Mouse (Mus musculus) mesoderm, embryonic 11.5 days (tissue): ENCODE measurements around the gene Hist1h4a.
A peak's percentile ranks its signal among the peaks of the same experiment; 100 is the strongest.
"Not testable (repeated sequence)": the region's sequence is repeated elsewhere in the genome, so short reads cannot be mapped to it uniquely, and the experiment has no call there.

ENCODE experiments used
- DNase-seq: peaks from one replicate; pipeline ENCODE4 v3.0.0-alpha.2; 2012; ENCODE audit warnings: low read depth, low spot score

Hist1h4a gene

DNA sequence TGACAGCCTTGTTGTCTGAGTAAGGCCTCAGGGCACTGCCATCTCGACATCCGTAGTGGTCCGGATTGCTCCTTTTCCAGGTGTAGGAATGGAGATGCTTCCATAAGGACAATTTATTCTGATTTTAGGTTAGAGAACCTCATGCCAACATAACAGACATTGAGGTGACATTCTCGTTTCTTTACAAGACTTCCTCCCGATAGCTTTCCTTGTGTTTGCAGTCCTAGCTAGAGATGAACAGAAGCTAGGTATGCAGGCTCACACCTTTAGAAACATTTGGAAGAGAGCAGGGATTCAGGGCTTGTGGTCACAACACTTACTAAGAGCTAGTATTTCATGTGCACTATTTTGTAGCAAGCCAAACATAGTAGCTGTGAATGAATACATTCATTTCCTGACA is 17.8 kb downstream of the Hist1h4a start:
- no peak for DNase-seq

DNA sequence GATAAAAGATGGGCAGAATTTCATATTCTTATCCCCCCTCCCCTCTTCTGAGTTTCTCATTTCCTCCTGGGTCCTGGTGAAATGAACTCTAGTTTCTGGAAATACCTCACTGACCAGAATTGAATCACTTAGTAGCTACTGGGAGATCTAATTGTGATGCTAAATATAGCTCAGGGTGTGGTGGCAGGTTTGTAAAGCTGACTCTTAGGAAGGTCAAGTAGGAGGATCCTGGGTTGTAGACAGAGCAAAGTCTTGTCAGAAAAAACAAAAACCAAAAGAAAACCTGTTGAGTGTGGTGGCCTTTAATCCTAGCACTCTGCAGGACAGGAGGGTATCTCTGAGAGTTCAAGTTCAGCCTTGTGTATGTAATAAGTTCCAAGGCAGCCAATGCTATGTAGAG is 19.0 kb downstream of the Hist1h4a start:
- no peak for DNase-seq

DNA sequence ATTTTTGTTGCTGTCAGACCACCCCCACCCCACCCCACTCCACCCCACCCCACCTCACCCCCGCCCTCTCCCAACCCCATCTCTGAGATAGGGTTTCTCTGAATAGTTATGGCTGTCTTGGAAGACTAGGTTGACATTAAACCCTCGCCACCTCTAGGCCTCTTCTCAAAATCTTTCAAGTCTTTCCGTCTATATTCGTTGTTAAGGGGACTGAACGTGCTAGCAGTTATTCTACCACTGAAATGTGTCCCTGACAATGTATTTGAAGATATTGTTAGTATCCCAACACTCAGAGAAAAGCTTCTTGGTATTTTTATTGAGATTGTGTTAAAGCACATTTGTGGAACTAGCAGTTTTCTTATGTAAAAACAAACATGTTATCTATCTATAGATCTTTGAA is 20.1 kb downstream of the Hist1h4a start:
- DNase-seq: no peak

DNA sequence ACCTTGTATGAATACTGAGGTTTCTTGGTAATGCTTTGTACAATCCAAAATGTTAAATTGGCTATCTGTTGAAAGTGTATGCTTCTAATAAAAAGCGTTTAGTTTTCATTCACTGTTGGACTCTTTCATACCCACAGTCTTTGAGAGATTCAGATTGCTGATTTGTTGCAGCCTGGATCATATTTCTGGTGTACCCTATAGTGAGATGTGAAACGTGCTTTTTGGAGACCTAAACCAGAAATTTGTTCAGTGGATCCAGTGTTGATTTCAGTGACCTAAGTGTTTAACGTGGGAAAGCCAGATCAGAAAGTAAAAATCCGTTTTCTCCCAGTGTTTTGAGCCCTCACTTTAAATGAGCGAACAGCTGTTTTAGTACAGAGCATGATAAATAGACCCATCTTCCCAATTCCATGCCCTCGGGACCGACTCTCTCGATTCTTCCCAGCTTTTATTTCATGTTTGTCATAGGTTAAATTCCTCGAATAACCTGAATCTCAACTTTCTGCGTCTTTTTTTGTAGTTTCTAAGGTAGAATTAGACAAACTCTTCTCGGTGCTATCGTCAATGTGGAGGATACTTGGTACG is 20.7 kb downstream of the Hist1h4a start:
- DNase-seq: no peak

DNA sequence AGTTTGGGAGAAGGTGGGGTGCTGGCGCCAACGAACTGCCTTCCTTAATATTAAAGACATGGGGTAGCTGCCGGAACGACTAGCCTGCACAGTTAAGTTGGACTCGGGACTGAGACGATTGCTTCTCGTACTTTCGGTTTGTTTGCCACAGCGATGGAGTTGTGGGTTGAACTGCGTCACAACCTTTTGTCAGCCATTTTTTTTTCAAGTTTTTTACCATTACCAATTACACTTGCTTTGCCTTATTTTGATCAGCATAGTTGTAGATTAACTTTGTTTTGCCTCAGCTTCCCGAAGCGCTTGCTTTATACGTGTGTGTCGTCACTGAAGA is 21.1 kb downstream of the Hist1h4a start:
- no peak for DNase-seq

DNA sequence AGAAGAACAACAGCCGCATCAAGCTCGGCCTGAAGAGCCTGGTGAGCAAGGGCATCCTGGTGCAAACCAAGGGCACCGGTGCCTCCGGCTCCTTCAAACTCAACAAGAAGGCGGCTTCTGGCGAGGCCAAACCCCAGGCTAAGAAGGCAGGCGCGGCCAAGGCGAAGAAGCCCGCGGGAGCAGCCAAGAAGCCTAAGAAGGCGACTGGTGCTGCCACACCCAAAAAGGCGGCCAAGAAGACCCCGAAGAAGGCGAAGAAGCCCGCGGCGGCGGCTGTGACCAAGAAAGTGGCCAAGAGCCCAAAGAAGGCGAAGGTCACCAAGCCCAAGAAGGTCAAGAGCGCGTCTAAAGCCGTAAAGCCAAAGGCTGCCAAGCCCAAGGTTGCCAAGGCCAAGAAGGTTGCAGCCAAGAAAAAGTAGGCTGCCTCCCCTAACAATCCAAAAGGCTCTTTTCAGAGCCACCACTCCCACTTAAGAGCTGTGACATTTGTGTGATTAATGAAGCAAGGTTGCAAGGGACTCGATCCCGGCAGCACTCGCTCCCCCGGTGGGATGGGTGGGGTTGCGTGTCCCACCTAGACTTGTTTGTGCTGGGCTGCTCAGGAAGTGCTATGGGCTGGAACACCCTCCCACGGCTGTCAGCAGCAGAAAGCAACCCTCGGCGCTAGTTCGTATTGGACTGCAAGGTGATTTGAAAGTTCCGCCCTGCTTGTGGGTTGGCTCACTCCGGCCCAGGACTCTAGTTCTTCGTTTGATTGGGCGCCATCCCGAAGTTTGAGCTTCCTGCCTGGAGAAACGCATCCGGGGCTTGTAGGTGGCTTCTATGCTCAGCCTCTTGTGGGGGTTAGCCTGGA is 21.7 kb downstream of the Hist1h4a start:
- peak; percentile 94 for DNase-seq

DNA sequence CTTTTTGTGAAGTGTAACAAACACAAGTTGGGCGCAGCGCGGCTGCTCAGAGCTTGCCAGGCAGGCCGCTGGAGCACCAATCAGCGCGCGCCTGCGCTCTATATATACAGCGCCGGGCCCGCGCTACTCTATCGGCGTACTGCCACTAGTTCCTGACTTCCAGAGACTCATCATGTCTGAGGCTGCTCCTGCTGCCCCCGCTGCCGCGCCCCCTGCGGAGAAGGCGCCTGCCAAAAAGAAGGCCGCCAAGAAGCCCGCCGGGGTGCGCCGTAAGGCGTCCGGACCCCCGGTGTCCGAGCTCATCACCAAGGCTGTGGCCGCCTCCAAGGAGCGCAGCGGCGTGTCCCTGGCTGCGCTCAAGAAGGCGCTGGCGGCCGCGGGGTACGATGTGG is 22.4 kb downstream of the Hist1h4a start, which contains the start of gene Hist1h1c:
Gene Hist1h1c (plus strand): TSS at position 132 of the 392 bp plus-strand sequence.
- DNase-seq: peak; percentile 93

DNA sequence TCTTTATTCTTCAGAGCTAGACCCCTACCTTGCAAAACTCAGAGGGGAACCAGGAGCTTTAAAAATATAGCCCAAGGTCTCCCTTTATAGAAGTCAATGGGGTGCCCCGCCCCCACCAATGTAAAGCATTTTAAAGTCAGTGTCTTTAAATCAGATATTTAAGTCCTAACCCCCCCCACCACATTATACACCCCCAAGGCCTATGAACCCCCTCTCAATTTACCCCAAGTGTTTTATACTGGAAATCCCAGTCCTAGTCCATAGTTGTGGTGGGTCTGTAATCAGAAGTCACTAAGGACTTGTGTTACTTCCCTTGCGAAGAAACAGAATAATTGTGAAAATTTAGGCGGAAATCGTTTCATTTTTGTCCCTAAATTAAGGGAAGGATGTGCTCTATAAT is 23.0 kb downstream of the Hist1h4a start:
- DNase-seq: no peak

DNA sequence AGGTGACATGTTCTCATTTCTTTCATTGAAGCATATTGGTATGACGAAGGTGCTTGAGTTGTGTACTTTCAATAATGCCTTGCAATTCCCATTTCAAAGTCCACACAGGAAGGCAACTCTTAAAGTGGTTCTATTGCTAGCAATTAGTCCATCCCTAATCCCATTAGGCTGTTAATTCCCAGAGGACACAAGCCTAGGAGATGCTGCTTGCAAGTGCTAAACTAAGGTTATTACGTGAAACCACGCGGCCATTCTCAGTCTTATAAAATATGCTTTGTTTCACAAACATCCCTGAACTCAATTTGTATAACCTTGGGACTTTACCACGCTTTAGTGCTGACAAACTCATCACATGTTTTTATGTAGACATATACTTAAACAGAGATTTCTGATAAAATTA is 23.9 kb downstream of the Hist1h4a start:
- DNase-seq: no peak

DNA sequence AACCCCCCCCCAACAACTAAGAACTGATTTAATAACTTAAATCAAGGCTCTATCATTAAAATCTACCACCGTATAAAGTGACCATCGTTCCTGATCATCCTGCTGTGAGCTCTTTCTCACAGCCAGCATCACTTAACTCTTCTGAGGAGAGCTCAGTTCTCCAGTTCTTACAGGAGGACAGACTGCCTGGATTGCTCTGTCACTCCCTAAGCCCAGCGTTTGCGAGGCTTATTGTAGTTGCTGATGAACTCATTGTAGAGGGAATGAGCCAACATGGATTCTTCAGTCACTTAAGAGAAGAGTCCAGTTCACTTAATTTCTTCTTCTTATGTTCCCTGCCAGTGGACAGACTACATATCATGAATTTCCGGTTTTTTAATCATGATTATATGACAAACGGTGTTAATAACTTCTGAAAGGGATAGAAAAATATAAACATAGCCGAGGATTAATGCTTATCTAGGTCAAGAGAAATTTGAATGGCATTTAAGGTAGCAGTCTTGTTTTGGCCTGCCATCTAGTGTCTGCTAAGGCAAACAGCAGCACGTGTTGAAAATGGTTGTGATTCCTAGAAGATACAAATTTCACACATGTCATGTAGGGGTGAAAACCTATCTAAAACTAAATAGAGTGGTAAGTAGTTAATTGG is 28.8 kb downstream of the Hist1h4a start:
- no peak for DNase-seq

DNA sequence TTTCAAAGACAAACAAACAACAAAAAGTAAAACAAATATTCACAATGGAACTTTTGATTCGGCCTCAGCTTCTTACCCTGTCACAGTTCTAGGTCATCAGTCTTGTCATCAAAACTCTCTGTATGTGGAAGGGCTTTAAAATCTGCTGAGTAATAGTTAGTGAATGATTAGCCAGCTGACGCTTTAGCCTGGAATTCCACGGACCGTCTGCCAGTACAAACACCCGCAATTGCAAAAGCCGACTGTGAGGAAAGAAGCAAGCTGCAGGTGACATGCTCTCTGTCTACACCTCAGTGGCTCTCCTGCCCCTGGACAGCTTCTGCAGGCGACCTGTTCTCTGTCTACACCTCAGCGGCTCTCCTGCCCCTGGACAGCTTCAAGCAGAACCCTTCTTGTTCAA is 30.6 kb downstream of the Hist1h4a start:
- no peak for DNase-seq

DNA sequence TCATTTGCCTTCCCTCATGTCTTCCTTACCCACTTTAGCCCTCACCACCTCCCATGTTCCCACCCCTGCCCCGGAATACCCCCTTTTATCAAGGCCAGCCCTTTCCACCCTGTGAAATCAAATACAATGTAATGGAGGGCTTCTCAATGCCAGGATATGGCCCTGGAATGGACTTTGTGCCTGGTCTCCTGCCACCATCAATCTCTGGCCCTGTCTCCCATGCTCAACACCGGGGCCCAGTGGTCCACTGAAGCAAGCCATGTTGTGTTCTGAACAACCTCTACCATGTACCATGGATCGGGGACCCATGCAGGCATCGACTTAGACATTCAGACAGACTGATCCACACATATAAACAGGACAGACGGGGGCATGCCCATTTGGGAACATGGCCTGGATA is 31.3 kb downstream of the Hist1h4a start:
- DNase-seq: no peak

DNA sequence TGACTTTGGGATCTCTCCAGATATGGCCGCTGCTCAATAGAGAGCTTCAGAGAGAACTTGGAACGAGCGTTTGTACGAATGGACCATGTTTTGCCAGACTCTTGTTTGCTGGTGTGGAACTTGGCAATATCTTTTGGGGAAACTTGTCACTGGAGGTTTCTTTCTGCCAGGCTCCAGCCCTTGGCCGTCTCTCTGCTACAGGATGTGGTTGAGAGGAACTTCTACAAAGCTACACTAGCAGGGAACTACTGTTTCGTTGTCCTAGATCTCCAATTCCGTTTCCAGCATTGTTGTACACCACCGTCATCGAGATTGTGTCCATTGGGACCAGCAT is 31.9 kb downstream of the Hist1h4a start:
- DNase-seq: no peak

DNA sequence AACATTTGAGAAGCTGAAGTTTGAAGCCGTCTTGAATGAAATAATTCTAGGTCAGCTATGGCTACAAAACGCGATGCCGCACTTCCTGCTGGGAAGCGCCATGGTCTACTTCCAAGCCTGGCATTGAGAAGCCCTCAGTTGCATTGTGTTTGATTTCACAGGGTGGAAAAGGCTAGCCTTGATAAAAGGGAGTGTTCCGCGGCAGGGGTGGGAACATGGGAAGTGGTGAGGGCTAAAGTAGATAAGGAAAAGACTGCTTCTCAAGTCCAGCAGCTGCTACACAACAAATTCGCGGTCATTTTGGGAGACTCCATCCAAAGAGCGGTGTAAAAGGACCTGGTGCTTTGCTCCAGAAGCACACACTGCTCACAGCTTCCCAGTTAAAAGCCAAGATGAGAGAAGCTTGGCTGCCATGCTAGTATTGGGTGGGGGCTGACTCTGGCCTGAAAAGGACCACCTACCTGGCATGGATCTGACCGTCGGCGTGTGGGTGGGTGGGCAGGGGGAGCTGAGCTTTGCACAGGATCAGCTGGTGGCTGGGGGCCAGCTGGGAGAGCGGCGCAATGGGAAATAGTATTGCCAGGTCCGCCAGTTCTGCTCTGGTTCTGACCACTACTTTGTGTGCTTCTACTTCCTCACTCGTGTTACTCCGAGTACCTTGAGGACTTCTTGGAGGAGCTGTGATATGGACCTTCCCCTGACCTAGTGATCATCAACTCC is 32.4 kb downstream of the Hist1h4a start:
- DNase-seq: no peak

DNA sequence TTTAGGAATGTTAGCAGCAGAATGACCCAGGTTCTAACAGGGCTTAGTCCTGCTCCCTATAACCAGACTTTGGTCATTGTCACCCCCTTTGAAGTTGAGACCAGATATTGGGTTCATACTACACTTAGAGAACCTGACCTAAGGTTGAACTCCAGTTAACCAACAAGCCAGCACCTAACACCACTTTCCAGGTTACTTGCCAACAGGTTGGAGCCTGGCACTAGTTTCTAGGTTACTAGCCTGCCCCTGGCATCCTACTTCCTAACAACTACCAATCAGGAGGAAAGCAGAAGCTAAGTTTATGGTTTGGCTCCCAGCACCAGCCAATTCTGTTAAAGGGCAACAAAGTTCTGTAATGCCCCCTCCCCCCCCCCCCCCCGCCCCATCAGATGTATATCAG is 35.8 kb downstream of the Hist1h4a start:
- DNase-seq: no peak

DNA sequence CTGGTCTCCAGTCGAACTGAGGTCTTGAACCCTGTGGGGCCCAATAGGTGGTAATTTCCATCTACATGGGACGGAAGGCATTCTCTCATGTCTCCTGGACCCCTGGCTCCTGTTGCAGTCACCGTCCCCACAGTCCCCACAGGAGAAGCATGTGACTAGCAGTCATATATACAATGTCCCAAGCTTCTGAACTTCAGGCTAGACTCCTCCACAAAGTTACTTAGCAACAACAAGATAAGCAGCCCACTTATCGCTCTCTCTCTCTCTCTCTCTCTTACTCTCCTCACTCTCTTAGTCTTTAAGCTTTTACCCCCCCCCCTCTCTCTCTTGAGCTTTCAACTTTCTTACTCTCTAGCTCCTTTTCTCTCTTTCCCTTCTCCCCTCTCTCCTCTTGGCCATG is 36.8 kb downstream of the Hist1h4a start:
- DNase-seq: no peak

DNA sequence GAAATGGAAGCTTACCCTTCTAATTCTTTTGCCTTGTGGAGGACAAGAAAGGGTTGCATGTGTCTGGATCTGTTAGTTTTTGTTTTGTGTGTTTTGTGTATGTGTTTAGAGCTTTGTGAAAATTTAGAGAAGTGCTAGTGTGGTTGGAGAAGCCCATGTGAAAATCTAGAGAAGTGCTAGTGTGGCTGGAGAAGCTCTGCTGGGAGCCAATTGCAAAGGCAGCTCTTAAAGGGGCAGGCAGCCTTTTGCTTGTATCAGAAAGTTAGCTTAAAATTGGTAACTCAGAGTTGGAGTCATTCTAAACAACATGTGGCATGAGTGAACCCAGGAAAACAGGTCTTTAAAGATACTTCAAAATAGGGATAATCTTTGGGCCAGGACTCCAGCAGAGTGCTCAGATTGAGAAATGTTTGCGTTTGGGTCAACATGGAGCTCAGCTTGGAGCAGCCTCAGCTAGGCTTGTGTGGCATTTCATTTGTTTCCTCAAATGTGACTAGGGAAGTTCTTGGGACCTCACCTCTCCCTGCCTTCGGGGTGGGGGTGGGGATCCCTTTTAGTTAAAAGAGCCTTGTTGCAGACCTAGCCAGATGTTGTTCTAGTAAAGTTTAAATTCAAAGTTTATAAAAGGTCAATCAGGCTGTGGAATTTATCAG is 43.3 kb downstream of the Hist1h4a start:
- not testable (repeated sequence) for DNase-seq

DNA sequence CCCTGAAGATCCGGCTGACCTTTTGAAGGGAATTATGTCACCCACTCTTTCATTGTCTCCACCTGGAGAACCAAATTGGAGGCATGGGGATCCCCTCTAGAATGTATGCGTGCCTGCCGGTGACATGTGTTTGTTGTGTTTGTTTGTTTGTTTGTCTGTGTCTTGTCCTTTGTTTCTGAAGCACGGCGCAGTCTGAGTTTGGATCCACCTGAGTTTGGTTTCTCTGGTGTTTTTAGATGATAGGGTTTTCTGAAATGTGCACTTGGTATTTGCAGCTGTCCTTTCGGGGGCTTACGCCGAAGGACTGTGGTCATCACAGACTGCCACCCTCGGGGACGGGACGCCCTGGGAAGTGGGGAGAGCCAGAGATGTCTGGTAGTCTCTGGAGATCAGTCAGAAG is 43.9 kb downstream of the Hist1h4a start:
- DNase-seq: no peak

DNA sequence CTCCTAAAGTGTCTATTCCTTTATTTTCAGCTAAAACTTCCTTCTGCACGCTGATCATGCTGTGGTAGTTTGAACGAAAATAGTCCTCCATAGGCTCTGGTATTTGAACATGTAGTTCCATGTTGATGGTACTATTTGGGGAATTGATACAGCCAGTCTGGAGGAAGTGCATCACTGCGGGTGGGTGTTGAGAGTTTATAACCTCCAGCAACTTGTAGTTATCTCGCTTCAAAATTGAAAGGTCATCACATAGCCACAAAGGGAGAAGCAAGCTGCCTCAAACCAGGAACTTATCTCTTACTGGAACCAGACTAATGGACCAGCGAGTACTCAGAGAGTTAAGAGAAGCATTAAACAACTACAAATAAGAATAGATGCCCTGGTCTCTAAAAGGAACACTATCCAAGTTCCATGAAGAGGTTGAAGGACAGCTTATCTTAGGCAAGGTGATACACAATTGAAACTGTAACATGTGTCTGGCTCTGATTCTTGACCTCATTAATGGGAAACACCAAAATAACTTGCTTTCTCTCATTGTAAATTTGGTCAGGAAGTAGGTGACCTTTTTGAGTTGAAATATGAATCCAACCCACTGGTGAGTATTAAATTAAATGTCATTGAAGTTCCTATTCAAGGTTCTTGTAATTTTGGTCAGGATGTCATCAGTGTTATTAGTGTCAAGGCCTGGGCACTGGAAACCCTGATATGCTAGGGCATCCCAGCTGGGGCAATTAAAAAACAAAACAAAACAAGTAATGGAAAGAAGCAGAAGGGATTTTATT is 44.6 kb downstream of the Hist1h4a start:
- DNase-seq: no peak
